Mouse (Mus musculus) embryonic stem cell, embryonic (primary cell): ENCODE measurements at regions not wholly inside any gene's neighbourhood (a gene's known extent, or its start where the extent isn't known, plus 50 kb on each side); places are given as distances from the start of the nearest gene placed in this dataset.
"Not testable (repeated sequence)": the region's sequence is repeated elsewhere in the genome, so short reads cannot be mapped to it uniquely, and the experiment has no call there.

Experiments
- CTCF ChIA-PET, 4 experiments: fragments of 300-600 bp in 2 of 4; fragments of 350-600 bp in 2 of 4; sonication (Branson Sonifier 250); formaldehyde crosslinking; loops; one replicate each; lab custom pipeline; 2022; ENCODE audit warnings: inconsistent platforms in 2 of 4; lab: Charles Lee
- POLR2A ChIA-PET, 4 experiments: fragments of 300-600 bp in 2 of 4; fragments of 350-600 bp in 2 of 4; sonication (Branson Sonifier 250); formaldehyde crosslinking; loops; one replicate each; lab custom pipeline; 2022; ENCODE audit warnings: antibody characterized with exemption in 4 of 4, inconsistent platforms in 1 of 4; lab: Charles Lee

DNA sequence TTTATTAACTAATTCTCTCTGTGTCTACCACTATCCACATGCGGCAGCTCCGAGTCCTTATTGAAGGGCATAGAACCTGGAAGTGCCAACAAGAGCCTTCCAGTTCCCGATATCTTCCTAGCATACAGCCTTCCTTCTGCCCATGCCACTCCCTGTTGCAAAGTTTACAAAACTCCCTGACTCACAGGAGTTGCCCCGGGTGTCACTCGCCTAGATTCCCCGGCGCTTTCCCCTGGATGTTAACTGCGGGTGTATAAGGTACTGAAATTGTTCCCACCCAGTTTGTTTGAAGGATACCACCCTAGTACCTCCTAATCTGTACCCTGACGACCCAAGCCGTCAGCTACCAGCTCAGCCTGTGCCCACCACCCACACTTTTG, 125.7 kb upstream of the Arid1b start:
- ChIA-PET POLR2A (interaction anchor here in 1 of 4 experiments (1.0 kb wide), 1 partner anchor 64 kb away, joined by 3 read pairs; no protein-coding TSS in a partner anchor), CTCF (interaction anchor here in 1 of 4 experiments (0.5 kb wide), 1 partner anchor 110 kb away, joined by 3 read pairs; no protein-coding TSS in a partner anchor)

DNA sequence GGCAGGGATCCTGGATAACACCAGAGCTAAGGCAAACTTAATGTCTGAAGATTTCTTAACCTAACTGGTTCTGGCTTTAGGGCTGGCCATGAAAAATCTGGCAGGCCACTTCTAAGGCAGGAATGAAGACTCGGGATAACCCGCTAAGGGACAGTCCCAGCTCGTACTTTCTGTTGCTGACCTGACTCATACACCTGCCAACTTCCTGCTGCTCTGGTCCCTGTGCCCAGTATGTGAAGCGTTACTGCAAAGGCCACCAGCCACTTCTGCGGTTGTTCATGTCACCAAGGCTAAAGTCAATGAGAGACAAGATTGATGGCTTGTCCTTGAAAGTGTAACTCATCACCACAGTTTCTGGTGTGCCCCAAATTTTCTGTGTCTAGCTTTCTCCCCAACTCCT, 125.3 kb upstream of the Arid1b start:
- ChIA-PET POLR2A (no interaction called here), CTCF (interaction anchor here in 1 of 4 experiments (0.5 kb wide), 1 partner anchor 109 kb away, joined by 3 read pairs; no protein-coding TSS in a partner anchor)

DNA sequence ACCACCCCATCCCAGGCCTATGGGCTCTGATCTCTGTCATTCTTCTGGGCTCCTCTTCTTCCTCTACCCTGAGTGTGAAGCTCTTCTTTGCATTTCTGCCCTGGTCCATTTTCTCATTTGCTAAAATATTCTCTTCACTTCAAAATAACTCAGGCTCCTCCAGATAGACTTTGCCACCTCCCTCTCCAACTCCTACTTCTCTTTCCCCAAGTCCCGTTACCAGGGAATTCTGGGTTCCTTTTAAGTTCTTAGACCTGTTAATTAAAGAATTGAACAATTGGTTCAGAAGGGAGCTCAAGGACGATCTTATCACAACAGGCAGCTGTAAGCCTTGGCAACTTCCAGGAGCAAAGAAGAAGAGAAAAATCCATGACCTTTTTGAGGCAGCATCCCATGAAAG, 122.9 kb upstream of the Arid1b start:
- CTCF ChIA-PET = interaction anchor here in 1 of 4 experiments (0.8 kb wide), 1 partner anchor 14 kb away, joined by 3 read pairs; no protein-coding TSS in a partner anchor
- POLR2A ChIA-PET = no interaction called here

DNA sequence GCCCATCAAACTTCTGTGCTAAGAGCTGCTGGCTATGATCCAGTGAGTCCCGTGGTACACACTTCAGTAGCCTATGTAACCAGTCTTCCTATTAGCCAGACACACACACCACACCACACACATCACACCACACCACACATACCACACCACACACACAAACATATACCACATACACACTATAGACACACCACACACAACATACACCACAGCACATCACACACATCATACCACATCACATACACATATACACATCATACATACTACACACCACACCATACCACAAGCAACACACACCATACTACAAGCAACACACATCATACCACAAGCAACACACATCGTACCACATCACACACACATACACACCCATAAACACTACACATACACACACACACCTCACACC, 119.7 kb upstream of the Arid1b start:
- CTCF ChIA-PET = no interaction called here
- POLR2A ChIA-PET = interaction anchor here in 1 of 4 experiments (0.6 kb wide), 1 partner anchor 50 kb away, joined by 3 read pairs; no protein-coding TSS in a partner anchor

DNA sequence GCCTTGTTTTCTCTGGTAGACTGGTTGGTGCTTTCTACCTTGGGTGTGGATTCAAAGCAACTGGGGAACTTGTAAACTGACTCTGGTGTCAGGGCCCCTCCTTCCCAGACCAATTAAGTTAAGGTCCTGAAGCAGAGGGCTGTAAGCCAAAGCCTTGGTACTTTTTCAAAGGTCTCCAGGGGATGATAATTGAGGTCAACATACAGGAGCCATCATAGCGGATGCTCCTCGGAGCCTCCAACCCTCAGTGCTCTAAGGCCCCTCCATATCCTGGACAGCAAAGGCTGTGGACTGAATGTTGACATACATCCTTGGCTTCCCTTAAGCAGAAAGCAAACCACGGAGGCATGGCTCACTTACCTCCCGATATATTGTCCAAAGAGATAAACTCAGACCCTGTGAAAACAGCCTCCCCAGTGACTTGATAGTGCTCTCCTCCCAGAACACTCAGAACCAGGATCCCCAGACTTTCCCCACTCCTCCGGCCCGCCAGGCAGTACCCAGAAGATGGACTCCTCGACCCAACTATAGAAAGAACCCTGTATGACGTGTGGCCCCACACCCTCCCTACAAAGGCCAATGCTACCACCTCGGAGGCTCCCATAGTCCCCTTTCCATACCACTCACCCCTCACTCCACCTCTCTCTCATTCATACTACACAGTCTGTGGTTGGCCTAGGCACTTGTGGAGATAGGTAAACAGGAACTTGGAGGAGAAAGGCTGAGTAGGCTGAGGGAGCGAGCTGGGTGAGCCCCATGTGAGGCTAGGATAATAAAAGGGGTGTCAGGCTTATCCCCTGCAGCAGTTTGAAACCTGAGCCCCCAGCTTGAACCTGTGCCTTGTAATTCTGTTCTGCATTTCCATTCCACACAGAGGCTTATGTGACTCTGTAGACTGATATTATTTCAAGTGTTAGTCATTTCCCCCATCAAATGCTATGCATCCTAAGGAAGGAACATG, 118.8 kb upstream of the Arid1b start:
- ChIA-PET CTCF (no interaction called here), POLR2A (interaction anchor here in 1 of 4 experiments (0.6 kb wide), 1 partner anchor 49 kb away, joined by 3 read pairs; no protein-coding TSS in a partner anchor)

DNA sequence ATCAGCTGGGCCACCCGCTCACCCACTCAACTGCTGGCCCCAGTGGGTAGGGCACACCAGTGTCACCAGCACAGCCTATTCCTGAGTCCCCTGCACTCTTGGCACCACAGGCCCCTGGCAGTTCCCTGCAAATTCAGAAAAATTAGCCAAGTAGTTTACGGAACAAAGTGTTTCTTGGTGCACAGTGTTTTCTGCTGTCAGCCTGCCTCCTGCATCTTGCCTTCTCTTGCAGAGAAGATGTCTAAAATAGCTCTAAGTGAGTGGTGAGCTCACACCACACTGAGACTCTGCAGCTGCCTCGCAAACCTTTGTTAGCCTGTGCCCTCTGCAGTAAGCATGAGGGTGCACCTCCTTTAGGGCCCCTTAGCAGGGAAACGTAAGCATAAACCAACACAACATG, 117.7 kb upstream of the Arid1b start:
- CTCF ChIA-PET = interaction anchor here in 1 of 4 experiments (0.6 kb wide), 1 partner anchor 8 kb away, joined by 3 read pairs; no protein-coding TSS in a partner anchor

DNA sequence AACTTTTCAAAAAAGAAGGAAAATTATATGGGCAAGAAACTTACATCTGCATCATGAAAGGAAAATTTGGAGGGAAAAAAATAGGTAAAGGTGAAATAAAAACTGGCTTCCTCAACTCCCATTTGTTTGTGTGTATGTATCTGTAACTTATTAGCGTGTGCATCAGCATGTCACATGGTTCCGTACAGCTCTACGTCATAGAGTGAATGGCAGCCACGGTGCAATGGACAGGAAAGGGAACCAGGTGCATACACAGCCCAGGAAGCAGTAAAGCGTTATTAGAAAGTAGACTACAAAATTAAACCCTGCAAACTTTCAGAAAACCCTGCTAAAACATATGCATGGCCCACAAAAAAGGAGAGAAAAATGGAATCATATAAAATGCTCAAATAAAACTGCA, 112.7 kb upstream of the Arid1b start:
- CTCF ChIA-PET = no interaction called here
- POLR2A ChIA-PET = no interaction called here

More for the DNA sequence above, 117.7 kb upstream of the Arid1b start:
- POLR2A ChIA-PET = interaction anchor here in 1 of 4 experiments (0.6 kb wide), 2 partner anchors 15 to 59 kb away, joined by 3 to 9 read pairs; no protein-coding TSS in a partner anchor

DNA sequence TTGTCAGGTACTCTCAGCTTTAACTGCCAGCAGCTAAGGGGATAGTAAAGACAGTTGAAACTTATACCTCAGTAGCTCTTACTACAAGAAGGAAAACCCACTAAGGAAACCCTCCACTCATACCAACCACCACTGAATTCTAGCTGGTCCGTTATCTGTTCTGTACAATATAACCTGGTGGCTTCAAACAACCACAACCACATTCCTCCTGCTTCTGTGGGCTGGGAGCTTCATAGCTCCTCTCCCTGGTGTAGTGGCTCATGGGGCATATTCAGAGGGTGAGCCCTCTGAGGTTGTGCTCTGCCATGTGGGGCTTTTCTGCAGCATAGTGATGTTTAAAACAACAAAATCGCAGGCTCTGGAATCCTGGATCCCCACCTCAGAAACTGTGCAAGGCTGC, 110.0 kb upstream of the Arid1b start:
- CTCF ChIA-PET = interaction anchor here in 1 of 4 experiments (0.7 kb wide), 1 partner anchor 775 kb away, joined by 5 read pairs; no protein-coding TSS in a partner anchor
- POLR2A ChIA-PET = no interaction called here

DNA sequence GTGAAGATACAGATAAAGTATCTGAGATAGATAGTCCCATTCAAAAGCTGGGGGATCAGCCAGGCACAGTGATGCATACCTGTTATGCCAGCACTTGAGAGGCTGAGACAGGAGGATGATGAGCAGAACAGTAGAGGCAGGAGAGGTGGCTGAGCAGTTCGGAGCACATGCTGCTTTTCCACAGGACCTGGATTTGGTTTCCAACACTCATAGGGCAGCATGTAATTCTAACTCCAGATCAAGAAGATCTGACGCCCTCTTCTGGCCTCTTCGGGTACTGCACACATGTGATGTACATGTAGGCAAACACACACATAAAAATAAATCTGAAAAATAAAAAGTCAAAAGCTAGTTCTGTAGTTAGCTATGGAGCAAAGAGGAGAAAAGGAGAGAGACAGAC, 109.4 kb upstream of the Arid1b start:
- ChIA-PET CTCF (interaction anchor here in 2 of 4 experiments (0.7 to 1.1 kb wide), 3 partner anchors 8 to 13 kb away, joined by 3 to 6 read pairs (median 3); no protein-coding TSS in a partner anchor), POLR2A (no interaction called here)

DNA sequence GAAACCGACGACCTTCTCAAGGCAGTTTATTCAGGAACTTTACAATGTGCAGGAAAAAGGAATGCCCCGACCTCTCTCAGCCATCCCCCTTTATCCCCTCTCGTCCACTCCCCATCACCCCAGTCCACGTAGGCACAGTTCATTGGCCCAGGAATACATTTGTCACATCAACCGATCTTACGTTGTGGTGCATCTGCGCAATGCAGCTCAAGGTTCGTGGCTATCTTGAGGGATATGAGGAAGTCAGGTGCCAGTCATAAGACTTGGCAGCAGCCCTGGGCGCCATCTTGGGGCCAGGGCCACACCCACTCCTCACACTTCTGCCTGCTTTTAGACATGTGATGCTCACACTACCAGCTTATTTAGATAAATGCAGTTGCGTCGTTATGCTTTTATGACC, 106.8 kb upstream of the Arid1b start:
- POLR2A ChIA-PET, CTCF ChIA-PET: not testable (repeated sequence)

DNA sequence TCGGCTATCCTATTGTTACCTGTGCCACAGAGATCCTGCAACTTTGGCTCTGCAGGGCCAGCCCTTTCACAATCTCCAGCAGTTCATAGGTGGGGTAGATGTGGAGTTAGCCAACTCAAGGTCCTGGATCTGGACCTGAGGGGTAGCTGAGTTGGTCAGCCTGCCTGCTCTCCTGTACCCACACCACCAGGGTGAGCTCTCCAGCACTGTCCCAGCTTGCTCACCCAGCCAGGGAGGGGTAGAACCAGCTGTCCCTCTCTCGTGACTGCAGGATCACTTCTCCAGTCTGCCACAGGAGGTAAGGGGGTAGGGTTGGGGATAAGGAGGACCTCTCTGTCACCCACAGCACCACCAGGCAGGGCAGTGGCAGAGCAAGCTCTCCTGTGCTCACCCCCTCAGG, 104.6 kb upstream of the Arid1b start:
- CTCF ChIA-PET = no interaction called here
- POLR2A ChIA-PET = no interaction called here

DNA sequence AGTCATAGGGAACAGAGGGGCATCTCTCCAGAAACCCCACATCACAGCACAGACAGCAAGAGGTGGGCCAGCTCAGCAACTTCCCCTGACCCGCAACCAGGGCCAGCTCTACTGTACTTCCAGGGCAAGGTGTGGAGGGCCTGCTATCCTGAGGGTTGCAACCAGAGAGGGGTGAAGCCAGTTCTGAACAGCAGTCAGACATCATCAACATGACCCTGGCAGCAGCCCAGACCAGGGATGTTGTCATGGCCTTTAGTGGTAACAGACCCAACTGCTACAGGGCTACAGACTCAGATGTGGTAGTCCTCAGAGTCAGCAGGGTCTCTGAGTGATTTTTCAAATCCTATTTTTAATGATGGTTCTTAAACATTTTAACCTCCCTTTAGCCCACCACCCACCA, 104.0 kb upstream of the Arid1b start:
- CTCF ChIA-PET = no interaction called here
- POLR2A ChIA-PET = no interaction called here

DNA sequence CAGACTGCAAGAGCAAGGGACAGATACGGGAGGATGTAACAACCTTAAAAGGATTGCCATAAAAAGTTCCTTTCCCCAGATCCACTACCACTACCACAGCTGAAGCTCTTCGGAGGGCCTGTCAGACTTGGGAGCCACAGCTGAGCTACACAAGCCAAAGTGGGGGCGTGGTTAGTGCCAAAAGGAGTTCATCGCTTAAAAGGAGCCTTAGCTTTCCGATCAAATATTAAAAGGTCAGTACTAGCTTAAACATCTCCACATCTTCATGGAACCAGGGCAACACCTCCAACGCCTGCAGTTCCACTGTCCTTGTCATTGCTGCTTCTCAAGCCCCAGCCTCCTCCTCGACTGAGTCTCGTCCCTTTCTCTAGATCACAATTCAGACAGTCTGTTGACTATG, 102.6 kb upstream of the Arid1b start:
- POLR2A ChIA-PET = interaction anchor here in 1 of 4 experiments (0.6 to 1.0 kb wide), 2 partner anchors 15 to 120 kb away, joined by 3 to 4 read pairs; no protein-coding TSS in a partner anchor
- CTCF ChIA-PET = interaction anchor here in 1 of 4 experiments (0.5 kb wide), 1 partner anchor 549 kb away, joined by 4 read pairs; no protein-coding TSS in a partner anchor

DNA sequence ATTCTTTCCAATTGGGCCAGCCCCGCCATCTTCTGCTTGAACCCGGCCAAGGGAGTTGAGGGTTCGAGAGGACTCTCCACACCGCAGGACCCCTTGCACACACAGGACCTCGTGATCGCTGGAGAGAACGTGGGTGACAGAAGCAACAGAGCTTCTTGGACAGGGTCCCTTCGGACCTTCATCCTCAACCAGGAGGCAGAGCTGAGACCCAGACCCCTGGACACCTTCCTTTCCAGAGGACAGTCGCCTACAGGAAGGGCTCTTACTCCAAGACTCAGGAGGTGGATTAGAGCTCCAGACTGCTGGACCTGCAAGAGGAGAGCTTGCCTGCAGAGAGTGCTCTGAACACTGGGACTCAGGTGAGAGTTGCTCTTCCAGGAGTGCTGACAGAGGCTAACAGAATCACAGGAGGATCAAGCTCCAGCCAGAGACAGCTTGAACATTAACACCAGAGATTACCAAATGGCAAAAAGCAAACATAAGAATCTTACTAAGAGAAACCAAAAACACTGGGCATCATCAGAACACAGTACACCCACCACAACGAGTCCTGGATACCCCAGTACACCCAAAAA, 99.3 kb upstream of the Arid1b start:
- POLR2A ChIA-PET = interaction anchor here in 1 of 4 experiments (0.8 kb wide), 1 partner anchor 26 kb away, joined by 3 read pairs; no protein-coding TSS in a partner anchor
- CTCF ChIA-PET = not testable (repeated sequence)

DNA sequence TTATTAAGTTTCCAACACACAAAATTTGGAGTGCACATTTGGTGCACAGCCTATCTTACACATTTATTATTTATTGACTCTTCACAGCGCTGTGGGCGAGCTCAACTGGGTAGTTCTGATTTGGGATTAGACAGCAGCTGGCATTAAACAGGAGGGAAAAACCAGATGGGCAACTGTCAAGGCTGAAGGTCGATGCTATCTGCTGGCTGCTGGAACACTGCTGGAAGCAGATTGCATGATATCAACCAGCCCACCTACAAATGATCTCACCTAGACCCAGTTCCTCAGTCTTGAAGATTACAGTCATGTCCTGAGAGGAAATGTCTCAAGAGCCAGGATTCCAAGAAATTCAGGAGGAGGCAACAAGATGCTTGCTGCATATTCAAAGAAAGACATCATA, 91.0 kb upstream of the Arid1b start:
- ChIA-PET POLR2A (interaction anchor here in 1 of 4 experiments (1.1 kb wide), 1 partner anchor 42 kb away, joined by 3 read pairs; no protein-coding TSS in a partner anchor), CTCF (no interaction called here)

DNA sequence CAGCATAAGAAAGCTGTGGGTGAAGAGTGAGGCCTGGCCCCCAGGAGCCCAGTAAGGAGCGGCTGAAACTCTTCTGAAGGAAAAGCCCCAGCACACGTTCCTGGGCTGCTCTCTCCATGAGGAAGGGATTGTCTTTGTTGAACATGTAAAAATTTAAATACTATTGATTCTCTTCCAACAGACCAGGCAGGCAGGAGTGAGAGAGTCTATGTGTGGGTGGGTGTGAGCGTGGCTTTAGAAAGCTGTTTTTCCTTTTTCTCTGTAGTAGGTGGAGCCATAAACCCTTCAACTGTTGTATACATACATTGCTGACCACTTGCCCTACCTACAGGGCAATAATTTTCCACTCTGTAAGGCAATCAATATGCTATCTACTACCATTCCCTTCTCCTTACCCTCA, 87.6 kb upstream of the Arid1b start:
- POLR2A ChIA-PET = interaction anchor here in 2 of 4 experiments (0.6 to 1.3 kb wide), 5 partner anchors 14 to 989 kb away, joined by 3 to 5 read pairs (median 3); no protein-coding TSS in a partner anchor
- CTCF ChIA-PET = no interaction called here

DNA sequence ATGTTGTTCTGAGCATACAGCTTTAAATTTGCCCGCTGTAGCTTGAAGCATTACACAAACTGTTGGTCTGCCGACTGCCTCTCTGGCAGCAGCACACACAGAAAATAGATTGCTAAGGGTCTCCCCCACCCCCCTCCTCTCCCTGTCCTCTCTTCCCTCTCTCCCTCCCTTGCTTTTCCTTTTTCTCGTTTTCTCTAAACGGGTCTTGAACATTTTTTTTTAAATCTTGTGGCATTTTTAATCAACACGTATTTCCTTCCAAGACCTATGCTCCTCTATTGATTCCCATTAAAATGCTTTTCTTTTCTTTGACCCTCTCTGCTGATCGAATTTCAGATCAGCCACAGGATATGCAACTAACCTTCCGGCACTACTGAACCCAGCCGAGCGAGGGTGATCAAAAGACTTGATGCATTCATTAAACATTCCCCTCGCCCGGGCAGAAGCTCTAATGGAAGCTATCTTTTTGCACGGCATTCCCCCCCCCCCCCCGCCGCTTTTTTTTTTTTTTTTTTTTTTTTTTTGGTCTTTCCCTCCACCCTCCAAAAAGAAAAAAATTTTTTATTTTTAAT, 86.9 kb upstream of the Arid1b start:
- ChIA-PET CTCF (interaction anchor here in 1 of 4 experiments (0.7 kb wide), 1 partner anchor 58 kb away, joined by 6 read pairs; no protein-coding TSS in a partner anchor), POLR2A (interaction anchor here in 3 of 4 experiments (0.5 to 1.3 kb wide), 13 partner anchors 14 to 1008 kb away, joined by 3 to 9 read pairs (median 3); no protein-coding TSS in a partner anchor)

DNA sequence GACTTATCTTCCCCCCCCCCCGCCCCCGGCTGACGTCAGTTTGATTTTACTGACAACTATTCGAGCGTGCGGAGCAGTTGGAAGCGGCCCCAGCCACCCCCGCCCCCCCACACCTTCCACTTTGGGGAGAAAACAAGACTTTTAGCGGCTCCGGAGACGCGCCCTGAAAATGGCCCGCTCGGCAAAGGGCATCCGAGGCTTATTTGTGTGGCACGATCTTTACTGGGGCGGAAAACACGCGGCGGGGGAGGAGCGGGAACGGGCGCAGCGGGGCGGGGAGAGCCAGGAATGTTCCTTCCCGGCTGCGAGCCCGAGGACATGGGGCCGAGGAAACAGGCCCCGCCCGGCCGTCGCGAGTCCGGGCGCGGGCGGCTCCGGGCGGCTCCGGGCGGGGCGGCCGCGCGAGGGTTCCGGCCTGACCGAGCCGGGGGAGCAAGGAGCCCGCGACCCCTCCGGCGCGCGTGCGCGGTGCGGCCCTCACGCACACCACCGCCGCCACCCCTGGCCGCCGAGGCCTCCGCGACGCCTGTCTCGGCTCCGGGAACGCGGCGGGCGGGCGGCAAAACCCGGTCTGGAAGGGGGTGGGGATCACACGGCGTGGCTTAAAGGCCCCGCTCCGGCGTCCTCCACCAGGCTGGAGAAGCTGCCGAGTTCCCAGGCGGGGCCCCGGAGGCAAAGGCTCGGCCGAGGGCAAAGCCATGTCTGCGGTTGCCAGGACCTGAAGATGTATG, 86.1 kb upstream of the Arid1b start:
- ChIA-PET CTCF (no interaction called here), POLR2A (interaction anchor here in 2 of 4 experiments (0.7 to 1.5 kb wide), 7 partner anchors 39 to 301 kb away, joined by 3 to 9 read pairs (median 4); no protein-coding TSS in a partner anchor)
